Mouse (Mus musculus): Measurements from ENCODE around the gene Dpp6.

DNA sequence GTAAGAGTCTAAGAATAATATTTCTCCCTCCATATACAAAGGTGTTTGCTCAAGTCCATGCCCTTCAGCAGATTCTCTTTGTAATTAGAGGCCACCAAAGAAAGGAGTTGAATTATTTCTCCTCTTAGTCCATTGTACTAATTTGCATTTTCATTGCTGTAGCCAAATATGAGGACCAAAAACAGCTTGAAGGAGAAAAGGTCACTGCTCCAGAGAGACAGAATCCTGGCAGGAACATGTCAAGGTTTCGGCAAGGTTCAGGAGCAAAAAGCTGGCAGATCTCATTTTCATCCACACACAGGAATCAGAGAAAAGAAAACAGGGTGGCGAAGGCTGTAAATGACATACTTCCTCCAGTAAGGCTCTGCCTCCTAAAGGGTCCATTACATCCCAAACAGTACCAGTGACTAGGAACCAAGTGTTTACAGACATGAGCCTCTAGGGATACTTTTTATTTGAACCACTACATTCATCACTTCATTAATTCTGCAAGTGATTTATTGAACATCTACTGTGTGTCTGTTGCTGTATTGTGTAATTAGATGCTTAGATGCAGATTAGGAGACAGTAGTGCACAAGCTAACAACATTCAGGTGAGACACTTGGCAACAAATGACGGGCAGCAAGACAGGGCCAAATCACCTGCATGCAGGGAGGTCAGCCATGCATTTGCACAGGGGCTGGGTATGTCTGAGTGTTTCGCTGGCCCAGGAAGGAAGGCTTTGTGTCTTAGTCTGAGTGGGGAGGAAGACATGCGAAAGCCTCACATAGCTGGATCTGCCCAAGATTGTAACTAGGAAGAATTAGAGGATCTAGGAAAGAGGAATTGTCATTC, 522.4 kb downstream of the Dpp6 start:
- TF ChIP-seq POLR2A (IDR thresholded peaks at IDR 0.05; ENCODE audit: control insufficient read depth in 1 of 2, insufficient read depth in 1 of 2, low read depth in 1 of 2, low read length in 2 of 2, poor library complexity in 1 of 2) (no peak), CTCF (IDR thresholded peaks at IDR 0.05 in 2 of 3, conservative IDR thresholded peaks at IDR 0.05 in 1 of 3; ENCODE audit: control insufficient read depth in 1 of 3, insufficient read depth in 1 of 3, low read depth in 2 of 3, low read length in 3 of 3, poor library complexity in 1 of 3, severe bottlenecking in 1 of 3) (no peak), MXI1 (IDR thresholded peaks at IDR 0.05; ENCODE audit: low read depth, low read length) (no peak), TCF12 (IDR thresholded peaks at IDR 0.05; ENCODE audit: low read depth, low read length) (no peak), JUND (IDR thresholded peaks at IDR 0.05; ENCODE audit: low read depth, low read length) (no peak), POLR2AphosphoS2 (IDR thresholded peaks at IDR 0.05; ENCODE audit: low read length) (no peak), POLR2AphosphoS5 (IDR thresholded peaks at IDR 0.05; ENCODE audit: borderline replicate concordance, low read depth, low read length) (no peak), UBTF (IDR thresholded peaks at IDR 0.05; ENCODE audit: borderline replicate concordance, insufficient read depth, low read depth, low read length) (no peak), TBP (IDR thresholded peaks at IDR 0.05; ENCODE audit: low read depth, low read length) (no peak), EP300 (IDR thresholded peaks at IDR 0.05; ENCODE audit: low read depth in 1 of 2, low read length in 2 of 2) (no peak), ZC3H11A (IDR thresholded peaks at IDR 0.05; ENCODE audit: low read depth, low read length) (no peak), HCFC1 (IDR thresholded peaks at IDR 0.05; ENCODE audit: low read depth, low read length) (no peak), ZKSCAN1 (IDR thresholded peaks at IDR 0.05; ENCODE audit: low read depth, low read length) (no peak), USF1 (IDR thresholded peaks at IDR 0.05; ENCODE audit: low read depth, low read length) (no peak)

Measured in MEL (cell line).